Mouse (Mus musculus): Measurements from ENCODE around the gene Cecr2.
"Not testable (repeated sequence)": the region's sequence is repeated elsewhere in the genome, so short reads cannot be mapped to it uniquely, and the experiment has no call there.

Gene Cecr2

DNA sequence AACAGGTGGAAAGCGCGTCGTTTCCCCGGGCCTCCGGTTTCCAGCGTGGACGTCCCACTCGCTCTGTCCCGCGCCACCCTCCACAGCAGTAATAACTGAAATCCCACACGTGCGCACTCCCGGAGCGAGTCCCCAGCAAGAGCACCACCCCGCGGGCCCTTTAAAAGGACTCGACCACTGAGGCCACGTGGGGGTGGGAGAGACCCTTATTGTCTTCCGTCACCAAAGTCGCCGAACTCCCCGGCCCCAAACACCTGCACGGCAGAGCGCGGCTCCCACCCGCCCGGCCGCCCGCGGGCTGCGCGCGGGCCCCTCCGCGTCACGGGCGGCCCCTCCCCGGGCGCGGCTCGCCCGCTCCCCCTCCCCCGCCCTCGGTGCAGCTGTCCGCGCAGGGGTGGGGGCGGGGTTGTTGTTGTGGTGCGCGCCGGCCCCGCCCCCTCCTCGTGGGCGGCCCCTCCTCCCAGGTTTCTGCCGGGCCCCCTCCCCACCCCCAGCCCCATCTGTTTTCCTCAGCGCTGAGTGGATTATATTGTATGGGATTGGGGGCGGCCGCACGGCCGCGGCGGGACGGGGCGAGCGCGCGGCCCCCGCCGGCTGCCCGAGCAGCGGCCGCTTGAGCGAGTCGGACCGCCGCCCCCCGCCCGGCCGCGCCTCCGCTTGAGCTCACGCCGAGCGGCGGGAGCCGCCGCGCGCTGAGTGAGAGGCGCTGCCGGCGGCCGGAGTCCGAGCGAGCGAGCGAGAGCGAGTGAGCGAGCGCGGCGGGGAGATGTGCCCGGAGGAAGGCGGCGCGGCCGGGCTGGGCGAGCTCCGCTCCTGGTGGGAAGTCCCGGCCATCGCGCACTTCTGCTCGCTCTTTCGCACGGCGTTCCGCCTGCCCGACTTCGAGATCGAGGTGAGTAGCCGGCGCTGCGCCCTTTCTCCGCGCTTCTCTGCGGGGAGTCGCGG is at the start of gene Cecr2:
TSS of gene Cecr2 (plus strand) at position 554 of the 945 bp plus-strand sequence.
- peak; percentile 65 for DNase-seq (ENCODE audit: low spot score)

- peak; percentile 35 for DNase-seq (ENCODE audit: low spot score)
Measured at GRCm38 (mm10) chr6:120617586-120617985, 48.6 kb upstream of the Cecr2 start.

- DNase-seq (ENCODE audit: low spot score): no peak
Measured at GRCm38 (mm10) chr6:120618518-120619402, 47.4 kb upstream of the Cecr2 start.

- no peak for DNase-seq (ENCODE audit: low spot score)
Measured at GRCm38 (mm10) chr6:120620193-120620592, 46.0 kb upstream of the Cecr2 start.

DNA sequence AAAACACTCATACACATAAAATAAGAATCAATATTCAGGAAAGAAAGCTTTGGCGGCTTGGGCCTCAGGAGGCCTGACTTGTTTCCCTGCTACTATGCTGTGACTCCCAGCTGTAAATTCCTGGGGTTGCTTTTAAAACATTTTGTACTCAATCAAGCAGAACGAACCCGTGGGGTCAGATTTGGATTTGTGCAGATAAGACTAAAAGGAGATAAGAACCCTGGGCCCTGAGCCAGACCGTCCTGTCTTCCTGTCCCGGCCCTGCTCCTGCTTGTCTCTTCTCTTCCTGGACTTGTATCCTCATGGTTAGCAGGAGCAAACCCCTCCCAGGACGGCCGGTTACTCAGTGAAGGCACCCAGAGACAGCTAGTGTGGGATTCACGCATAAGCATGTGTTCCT is 41.1 kb upstream of the Cecr2 start:
- DNase-seq (ENCODE audit: low spot score): no peak

DNA sequence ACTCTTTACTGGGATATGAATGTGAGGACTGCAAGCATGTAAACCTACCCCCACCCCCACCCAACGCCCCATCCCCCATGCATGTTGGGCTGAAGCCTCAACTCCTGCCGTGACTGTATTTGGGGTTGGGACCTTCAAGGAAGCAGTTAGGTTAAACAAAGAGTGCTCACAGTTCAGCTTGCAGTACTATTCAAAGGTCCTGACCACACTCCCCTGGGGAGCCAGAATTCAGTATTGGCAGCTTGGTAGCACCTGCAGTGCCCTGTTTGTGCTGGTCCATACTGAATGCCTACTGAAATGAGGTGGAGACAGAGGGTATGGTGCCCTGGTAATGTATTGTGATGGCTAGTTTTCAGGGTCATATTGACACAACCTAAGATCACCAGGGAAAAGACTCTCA is 39.1 kb upstream of the Cecr2 start:
- no peak for DNase-seq (ENCODE audit: low spot score)

GRCm38 (mm10) chr6:120628963-120629362 is 37.2 kb upstream of the Cecr2 start:
- peak; percentile 25 for DNase-seq (ENCODE audit: low spot score)

GRCm38 (mm10) chr6:120635391-120636028 is 30.7 kb upstream of the Cecr2 start:
- no peak for DNase-seq (ENCODE audit: low spot score)

GRCm38 (mm10) chr6:120639547-120639946 is 26.6 kb upstream of the Cecr2 start:
- DNase-seq (ENCODE audit: low spot score): no peak

- DNase-seq (ENCODE audit: low spot score): no peak
Measured at GRCm38 (mm10) chr6:120641866-120642378, 24.2 kb upstream of the Cecr2 start.

DNA sequence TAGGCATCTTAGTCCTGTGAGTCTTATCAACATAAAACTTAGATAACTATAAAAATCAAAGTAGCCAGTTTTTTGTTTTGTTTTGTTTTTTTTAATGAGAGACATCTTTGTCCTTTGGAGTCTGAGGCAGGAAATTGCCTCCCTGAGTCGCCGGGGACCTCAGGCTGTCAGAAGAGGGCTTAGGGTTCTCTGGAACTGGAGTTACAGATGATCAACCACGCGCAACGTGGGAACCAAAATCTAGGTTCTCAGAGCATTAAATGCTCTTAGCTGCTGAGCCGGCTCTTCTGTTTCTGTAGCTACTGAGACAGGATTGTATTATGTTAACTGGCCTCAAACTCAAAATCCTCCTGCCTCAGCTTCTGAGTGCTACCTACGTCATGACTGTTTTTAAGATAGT is 22.4 kb upstream of the Cecr2 start:
- DNase-seq (ENCODE audit: low spot score): no peak

GRCm38 (mm10) chr6:120644346-120645299 is 21.5 kb upstream of the Cecr2 start:
- DNase-seq (ENCODE audit: low spot score): no peak

DNA sequence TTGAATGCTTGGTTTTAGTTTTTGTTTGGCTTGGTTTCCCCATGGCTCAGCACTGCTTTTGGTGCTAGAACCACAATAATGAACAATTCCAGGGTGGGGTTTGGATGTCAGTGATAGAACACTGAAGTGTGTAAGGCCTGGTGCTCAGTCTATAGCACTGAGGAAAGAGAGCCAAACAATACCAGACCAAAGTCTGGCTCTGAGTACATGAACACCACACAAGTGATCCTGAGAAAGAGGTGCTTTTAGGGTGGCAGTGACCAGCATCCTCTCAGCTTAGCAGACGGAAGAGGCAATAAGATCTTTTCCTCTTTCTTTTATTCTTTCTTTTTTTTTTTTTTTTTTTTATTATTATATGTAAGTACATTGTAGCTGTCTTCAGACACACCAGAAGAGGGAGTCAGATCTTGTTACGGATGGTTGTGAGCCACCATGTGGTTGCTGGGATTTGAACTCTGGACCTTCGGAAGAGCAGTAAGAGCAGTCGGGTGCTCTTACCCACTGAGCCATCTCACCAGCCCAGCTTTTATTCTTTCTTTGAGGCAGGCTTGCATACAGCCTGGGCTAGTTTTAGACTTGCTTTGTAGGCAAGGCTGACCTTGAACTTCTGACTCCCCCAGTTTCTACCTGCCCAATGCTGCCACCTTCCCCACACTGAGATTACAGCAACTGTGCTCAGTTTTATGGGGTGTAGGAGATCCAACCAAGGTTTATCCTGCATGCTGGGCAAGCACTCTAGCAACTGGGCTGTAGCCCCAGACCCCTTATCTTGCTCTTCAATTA is 18.7 kb upstream of the Cecr2 start:
- DNase-seq (ENCODE audit: low spot score): not testable (repeated sequence)

DNA sequence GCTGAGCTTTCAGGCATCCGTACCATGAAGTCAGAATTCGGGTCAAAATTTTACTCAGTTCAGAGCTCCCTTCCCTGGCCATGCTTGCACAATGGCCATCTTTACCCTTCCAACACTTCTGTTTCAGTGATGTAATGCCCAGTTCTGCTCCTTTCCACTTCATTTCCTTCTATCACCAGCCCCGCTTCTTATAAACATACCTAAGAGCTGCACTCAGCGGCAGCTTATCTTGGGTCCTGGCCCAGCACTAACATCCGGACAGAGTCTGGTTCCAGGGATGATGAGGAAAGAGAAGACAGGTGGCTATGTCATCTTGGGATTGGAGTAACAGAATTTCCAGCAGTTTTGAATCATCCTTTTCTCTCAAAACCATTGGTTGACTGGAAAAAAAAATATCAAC is 18.0 kb upstream of the Cecr2 start:
- DNase-seq (ENCODE audit: low spot score): no peak

- no peak for DNase-seq (ENCODE audit: low spot score)
Measured at GRCm38 (mm10) chr6:120652666-120653065, 13.5 kb upstream of the Cecr2 start.

- DNase-seq (ENCODE audit: low spot score): no peak
Measured at GRCm38 (mm10) chr6:120655702-120656101, 10.5 kb upstream of the Cecr2 start.

DNA sequence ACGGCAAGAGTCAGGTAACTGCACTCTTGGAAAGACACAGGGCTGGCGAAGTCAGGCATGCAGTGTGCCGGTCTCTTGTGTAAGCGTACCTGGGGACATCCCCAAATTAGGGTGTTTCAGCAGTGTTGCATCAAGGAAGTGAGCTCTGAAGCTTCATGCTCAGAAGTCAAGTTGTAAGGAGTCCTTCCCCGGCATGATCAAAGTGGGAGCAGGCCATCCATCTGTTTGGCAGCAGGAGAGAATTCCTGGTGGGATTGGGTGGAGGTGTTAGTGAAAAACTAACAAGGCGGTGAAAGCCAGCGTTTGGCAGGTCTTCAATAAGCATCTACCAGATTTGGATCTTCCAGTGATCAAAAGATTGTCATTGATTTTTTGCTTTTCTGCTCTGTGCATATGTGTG is 7.3 kb upstream of the Cecr2 start:
- no peak for DNase-seq (ENCODE audit: low spot score)

- DNase-seq (ENCODE audit: low spot score): peak; percentile 37
Measured at GRCm38 (mm10) chr6:120665415-120665815, 754 bp upstream of the Cecr2 start.

DNA sequence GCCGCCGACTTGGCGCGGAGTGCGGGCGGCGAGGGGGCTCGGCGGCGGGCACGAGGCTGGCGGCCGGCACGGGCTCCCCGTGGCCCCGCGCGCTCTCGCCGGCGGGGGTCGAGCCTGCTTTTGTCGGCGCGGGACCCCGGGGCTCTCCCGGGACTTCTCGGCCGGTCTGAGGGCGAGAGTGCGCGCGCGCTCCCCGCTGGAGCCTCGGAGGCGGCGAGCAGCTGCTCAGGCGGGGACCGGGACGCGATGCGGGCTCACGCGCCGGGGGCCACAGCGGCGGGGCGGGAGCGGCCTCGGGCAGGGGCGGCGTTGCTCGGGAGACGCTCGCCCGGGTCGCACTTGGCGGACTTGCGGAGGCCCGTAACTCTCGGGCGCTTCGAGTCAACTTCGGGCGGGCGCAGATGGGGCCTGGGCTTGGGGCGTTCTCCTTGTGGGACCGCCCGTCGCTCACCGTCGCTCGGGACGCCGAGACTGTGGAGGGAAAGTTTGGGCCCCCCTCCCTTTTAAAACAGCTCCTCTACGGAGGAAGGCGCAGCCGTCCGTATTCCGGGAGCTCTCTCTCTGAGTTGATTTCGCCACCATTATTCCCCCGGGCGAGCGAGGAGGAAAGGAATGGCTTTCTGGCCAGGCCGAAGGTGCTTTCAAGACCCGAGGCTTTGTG is 722 bp downstream of the Cecr2 start:
- peak; percentile 13 for DNase-seq (ENCODE audit: low spot score)

DNA sequence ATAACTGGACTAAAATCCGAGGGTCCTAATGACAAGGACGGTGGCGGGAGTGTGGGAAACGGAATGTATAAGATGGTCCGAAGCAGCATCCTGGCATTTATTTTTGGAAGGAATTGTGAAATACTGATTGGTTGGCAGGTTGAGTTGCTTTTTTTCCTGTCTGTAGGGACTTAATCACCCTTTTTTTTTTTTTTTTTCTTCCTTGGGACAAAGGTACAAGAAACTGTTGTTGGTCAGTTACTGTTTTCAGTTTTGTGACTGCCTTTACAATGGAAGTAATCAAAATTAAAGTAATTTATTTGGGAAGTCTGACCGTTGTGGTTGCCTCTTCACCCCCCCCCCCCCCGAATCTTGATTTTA is 1.2 kb downstream of the Cecr2 start:
- no peak for DNase-seq (ENCODE audit: low spot score)
